Mouse (Mus musculus) 3134 (cell line): Measurements from ENCODE around the gene Inka2.
"Not testable (repeated sequence)": the region's sequence is repeated elsewhere in the genome, so short reads cannot be mapped to it uniquely, and the experiment has no call there.

Experiments
- DNase-seq: peaks from one replicate; pipeline ENCODE4 v3.0.0-alpha.2; 2011; ENCODE audit warnings: low spot score; ENCODE audit not compliant: insufficient read length; ENCODE audit errors: extremely low read depth

Gene Inka2

DNA sequence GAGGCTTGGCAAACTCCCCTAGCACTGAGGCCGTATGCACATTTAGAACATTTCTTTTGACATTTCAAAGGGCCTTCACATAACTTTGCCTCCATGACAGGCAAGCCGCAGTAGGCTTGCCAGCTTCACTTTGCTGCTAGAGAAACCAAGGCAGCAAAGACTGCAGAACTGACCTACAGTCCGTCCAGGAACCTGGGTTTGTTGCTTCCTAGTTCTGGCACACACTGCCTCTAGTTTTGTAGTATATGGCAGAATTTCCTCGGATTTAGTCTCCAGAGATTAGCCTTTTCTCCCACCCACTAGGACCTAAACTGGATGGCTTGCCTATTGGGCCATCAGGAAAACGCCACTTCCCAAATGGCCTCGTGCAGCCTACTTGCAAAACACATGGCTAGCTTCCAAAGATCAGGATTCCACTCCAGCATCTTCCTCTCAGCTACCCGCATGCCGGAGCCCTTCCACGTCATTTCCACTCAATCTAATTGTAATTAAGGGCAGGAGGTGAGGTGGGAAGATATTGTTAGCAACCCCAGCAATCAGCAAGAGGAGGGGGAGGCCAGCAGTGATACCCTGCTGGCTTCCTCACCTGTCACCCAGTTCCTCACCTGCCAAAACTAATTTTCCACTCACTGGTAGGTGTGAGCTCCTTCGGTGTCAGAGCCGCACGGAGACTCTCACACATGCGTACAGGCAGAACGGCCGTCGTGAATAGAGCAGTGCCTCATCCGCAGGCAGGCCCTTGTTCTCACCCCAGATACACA, 7.8 kb upstream of the Inka2 start:
- DNase-seq, result no peak

- no peak for DNase-seq
Observed at GRCm38 (mm10) chr3:105697148-105697441, 7.3 kb upstream of the Inka2 start.

DNA sequence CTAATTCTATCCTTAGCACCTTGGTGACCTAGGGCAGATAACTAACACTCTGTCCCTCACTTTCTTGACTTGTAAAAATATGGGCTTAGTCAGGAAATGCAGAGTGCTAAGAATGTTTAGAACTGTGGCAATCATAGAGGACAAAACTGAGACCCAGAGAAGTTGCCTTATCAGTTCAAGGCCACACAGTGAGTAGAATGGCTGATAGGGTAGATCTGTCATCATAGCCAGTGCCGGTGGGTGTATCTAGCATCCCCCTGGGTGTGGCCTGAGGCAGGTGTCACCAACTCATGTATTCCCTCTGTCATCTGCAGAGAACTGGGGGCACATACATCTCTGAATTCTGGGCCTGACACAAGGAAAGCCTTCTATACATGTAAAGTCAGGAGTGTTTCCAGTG, 6.1 kb upstream of the Inka2 start:
- DNase-seq, result no peak

GRCm38 (mm10) chr3:105699241-105699933, 5.0 kb upstream of the Inka2 start:
- no peak for DNase-seq

GRCm38 (mm10) chr3:105700786-105701185, 3.6 kb upstream of the Inka2 start:
- DNase-seq, result not testable (repeated sequence)

DNA sequence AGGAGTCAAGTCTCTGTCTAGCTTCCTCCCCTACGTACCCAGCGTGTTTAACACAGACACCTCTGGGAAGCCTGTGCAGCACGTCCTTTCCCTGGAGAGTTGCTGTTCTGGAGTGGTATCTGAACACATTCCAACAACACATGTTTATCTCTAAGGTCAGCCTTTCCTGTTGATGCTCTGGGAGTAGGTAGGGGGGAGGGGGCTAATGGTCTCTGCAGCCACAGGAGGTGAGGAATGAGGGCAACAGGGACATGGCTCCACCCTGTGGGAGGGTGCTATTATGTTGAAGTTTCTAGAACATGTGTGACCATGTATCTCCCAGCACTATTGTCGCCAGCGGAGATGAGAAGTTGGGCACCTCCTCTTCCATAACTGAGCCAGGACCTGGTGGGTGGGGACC, 3.0 kb upstream of the Inka2 start:
- DNase-seq, result no peak

GRCm38 (mm10) chr3:105703571-105703970, 828 bp upstream of the Inka2 start:
- no peak for DNase-seq

- DNase-seq, result peak; percentile 81
Observed at GRCm38 (mm10) chr3:105705061-105705549, 706 bp downstream of the Inka2 start.

GRCm38 (mm10) chr3:105705561-105705960, 1.2 kb downstream of the Inka2 start:
- no peak for DNase-seq

DNA sequence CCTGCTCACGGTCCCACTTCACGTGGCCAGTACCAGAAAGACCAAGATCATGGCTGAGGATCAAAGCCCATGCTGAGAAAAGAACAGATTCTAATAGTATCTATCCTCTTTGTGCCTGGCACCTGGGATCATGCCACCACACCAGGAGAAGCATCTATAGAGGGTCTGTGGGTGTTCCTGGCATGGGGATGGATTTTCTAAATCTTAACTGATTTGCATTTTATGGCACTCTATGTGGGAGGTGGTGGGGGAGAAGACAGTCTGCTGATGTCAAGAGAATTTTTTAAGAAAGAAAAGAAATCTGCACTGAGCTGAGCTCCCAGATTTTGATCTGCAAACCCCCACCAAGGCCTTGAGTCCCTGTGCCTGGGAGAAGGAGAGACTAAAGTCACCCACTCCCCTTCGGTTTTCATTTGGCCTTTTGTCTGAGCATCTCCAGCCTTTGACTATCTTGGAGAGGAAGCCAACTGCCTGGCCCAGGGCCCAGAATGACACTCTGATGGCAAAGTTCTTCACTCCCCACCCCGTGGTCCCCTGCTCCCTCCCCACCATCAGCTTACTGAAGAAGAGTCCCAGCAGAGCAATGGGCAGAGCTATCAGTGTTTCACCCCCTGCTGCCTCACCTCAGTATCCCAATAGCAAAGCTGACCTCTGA, 2.1 kb downstream of the Inka2 start:
- no peak for DNase-seq

DNA sequence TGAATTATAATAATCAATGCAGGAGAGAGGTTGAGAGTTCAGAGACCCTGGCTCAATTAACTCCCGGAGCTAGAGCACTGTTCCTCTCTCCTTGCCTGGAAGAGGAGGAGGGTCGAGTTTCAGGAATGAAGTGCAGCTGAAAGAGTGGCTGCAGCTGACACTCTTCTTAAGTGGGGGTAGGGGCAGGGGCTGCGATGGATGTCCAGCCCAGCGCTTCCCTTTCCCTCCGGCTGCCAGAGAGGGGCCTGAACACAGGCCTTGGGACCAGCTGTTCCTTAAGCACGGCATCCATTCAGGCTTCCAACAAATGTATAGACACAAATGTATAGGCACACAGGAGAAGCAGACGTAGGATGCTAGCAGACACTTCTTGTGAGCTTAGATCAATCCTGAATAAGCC, 3.2 kb downstream of the Inka2 start:
- DNase-seq, result no peak

GRCm38 (mm10) chr3:105710246-105710645, 5.8 kb downstream of the Inka2 start:
- DNase-seq, result no peak

- no peak for DNase-seq
Observed at GRCm38 (mm10) chr3:105711741-105712140, 7.3 kb downstream of the Inka2 start.

- no peak for DNase-seq
Observed at GRCm38 (mm10) chr3:105712827-105713226, 8.4 kb downstream of the Inka2 start.

DNA sequence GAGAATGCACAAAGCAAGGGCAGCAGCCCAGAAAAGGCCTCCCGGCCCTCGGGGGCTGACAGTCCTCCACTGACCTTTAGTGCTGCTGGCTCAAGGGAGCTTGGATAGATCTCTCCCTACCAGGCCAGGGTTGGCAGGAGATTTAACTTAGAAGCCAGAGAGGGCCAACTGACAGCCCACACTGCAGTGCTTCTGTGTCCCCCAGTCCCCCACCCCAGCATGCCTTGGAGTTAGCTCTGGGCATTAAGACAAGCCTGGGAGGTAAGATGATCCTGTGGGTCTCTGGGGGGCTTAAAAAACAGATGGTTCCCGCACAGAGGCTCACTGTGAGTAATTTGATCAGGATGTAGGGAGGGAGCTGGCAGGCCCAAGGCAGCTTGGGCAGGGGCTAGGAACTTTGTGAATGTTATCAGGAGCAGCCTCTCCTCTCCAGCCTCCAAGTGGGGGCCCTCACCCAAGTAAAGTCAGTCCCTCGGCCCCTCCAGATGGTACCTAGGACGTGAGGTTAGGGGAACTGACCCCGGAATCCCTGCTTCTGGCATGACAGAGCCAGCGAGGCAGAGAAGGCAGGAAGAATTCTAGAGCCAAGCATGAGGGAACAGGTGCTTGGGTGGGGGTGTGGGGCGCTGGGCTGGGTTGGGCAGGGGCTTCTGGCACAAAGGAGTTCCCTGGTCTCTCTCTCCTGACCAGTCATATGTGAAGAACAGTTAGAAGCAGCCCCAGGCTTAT, 9.9 kb downstream of the Inka2 start:
- no peak for DNase-seq

DNA sequence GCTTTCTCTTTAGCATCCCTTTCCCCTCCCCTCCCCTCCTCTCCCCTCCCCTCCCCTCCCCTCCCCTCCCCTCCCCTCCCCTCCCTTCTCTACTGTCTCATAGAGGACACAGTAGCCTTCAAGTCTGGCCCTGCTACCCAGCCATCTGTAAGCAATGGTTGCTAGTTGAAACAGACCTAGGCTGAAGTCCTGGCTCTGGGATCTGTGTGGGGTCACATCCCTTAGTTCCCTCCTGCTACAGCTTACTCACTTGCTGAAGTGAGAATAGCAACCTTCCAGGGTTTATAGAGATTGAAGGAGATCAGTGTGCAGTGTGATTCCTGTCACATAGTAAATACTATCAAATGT, 10.4 kb downstream of the Inka2 start:
- no peak for DNase-seq

- DNase-seq, result no peak
Observed at GRCm38 (mm10) chr3:105716353-105717000, 12.1 kb downstream of the Inka2 start.

GRCm38 (mm10) chr3:105717856-105718555, 13.6 kb downstream of the Inka2 start:
- no peak for DNase-seq

DNA sequence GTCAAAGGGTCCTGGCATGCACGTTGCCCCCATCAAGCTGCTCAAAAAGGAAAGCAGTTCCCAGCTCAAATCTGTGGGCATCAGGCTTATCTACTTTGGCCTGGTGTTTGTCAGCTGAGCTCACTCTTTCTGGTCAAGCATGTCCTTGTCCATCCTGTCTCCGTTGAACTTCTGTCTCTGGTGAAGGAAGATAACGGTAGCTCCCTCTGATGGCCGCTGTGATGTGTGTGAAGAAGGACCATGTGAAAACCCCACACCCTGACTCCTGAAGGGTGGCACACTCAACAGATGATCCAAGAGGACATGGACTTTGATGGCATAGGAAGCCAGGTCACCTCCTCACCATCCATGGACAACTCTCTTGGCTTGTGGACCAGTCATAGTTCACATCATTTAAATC, 14.3 kb downstream of the Inka2 start:
- no peak for DNase-seq

DNA sequence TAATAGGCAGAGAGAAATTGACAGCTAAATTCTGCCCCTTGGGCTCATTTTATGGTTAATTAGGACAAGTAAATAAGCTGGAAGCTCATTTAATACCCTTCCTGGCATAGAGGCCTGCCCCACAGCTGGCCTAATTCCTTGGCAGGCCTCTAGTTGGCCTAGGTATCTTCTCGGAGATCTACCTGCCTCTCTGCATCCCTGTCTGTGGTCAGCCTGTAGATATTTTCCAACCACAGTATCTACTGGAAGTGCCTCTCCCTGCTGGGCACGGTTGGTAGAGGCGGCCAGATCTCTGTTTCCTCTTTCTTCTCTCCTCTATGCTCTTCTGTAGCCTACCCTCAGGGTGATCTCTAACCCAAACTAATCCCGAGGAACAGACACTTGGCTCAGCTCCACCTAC, 15.6 kb downstream of the Inka2 start:
- DNase-seq, result no peak
